Mouse (Mus musculus) Muller cell, postnatal 12 days (primary cell): ENCODE data around the gene Plxnd1.

Experiments used
- DNase-seq: peaks from one replicate; pipeline ENCODE4 v3.0.0-alpha.2; 2015; ENCODE audit errors: inconsistent ontology term

Plxnd1 gene

DNA sequence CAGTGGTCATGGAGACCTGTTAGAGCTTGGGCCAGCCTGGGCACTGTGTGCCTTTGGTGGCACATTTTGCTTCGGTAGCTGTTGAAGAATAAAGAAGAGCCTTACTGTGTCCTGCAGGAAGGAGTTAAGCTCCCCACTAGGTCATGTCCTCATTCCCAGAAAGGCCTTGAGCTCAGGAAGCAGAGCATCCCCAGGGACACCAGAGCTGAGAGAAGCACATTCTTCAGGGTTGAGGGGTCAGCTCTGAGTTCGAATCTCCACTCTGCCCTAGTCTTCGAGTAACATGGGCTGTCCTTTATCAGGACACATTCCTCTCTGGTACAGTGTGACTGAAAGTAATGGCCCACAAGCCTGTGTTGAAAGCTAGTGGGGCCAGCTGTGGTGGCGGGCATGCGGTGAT is 74.9 kb downstream of the Plxnd1 start:
- no peak for DNase-seq

DNA sequence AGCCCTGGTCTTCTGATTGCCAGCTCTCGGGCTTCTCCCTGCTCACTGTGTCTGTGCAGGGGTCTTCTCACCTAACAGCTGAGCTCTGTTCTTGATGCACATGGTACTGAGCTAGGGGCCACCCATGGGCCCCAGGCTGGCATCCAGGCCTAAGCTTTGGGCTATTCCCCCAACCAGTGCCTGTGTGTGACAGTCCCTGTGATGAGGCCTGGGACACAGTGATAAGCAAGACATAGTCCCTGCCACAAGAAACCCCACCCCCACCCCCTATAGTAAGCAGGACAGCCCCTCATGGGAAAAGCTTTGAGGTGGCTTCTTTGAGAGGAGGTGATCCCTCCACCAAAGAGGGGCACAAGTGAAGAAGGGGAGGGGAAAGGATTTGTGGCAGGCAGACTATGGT is 76.2 kb downstream of the Plxnd1 start:
- DNase-seq: no peak

DNA sequence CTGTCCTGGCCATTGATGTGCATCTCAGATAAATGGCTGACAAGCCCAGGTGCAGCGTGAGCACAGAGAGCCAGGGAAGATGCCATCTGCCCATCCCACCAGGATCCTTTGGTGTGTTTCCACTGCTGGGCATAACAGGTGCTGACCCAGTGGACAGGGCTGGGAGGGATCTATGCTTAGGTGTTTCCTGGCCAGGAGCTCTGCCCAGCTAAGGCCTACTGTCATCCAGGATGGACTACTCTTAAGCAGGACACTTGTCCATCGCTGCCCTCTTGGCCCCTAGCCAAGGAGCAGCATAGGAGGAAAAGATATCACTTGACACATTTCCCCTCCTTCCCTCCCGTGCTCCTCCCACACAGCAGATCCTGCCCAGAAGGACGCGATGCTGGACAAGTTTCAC is 78.2 kb downstream of the Plxnd1 start:
- DNase-seq: no peak

DNA sequence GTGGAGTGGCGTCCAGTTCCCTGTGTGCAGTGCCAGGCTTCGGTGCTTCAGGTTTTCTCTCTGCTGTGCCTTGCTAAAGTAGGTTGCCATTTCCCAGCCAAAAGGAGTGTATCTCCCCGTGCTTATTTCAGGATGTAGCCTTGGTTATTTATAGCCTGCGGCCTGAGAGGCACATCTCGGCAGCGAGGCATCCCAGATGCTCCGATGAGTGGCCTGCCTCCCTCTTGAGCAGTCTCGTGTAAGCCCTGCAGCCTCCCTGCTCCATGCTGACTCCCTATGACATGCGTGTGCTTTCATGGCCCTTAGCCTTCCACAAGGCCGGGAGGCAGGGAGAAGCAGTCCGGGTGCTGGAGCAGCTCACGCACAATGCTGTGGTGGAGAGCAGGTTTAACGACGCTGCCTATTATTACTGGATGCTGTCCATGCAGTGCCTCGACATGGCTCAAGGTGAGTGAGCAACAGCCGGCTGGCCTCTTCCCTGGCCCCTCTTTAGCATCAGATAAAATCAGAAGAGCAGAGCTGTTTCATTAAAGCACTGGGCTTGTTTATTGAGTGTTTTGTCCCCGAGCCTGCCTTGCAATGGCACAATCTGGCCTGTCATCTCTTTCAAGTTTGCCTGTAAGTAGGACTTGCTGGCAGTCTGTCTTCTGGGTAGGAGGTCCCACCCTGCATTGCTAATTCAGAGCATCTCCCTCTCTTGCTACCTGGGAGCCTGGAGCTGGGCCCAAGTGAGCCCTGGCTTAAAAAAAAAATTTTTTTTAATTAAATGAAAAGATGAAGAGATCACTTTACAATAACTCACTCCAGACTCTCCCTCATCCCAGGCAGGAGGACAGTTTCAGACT is 79.0 kb downstream of the Plxnd1 start:
- no peak for DNase-seq

DNA sequence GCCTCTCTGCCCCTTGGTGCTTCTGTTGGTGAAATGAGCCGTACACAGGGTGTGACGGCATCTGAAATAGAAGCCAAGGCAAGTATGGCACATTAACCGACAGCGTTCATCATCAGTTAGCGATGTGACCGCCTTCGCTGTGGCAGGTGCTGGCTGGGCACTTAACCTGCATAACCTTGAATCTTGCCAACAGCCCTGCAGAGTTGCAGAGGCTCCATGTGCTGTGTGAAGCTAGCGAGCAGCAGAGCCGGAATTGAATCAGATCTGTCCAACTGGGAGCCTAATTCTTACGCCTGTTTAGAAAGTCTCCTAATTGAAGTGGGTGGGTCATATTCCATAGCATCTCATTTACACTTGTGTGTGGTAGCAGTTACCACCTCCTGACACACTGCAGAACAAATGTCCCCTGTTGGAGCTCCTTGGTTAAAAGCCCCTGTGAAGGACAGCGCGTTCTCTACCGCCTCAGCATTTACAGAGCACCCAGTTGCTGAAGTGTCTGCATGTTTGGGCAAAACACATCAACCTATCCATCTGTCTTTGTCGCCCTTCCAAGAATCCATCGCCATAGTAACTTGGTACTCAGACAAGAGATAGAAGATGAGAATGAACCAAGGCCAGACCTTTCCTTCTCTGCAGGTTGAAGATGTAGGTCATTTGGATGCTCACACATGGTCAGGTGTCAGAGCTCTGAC is 80.1 kb downstream of the Plxnd1 start:
- peak; percentile 73 for DNase-seq

DNA sequence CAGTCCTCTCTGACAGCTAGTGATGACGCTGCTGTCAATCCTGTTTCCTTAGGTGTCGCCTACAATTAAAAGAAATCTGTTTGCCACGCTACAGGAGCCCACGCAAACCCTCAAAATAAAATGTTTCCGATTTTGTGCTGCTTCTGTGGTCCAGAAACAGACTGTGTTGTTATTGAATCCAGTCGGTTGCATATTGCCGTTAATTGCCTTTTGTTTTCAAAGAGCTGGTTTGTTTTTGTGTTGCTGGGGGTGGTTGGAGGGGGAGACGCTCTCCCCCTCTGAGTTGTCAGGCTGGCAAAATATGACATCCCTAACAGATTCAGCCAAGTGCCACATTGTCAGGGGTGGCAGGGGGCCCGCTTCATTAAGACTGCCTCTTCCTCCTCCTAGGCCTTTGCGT is 81.3 kb downstream of the Plxnd1 start:
- no peak for DNase-seq

DNA sequence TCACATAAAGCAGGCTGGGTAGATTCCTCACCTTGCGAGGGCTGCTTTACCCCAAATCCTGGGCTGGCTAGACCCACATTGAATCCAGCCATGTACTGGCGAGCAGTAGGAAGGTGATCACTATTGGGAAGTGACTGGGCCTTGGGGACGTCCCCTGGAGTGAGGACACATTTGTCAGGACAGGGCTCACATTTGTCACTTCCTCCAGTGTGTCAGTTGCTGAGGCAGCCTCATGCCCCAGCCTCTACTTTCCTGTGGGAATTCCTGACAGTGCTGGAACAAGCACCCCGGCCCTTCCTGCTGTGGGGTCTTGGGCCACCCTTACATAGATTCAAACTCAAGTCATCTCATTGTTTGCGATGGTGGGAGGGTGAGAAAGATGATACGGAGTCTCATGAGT is 83.0 kb downstream of the Plxnd1 start:
- DNase-seq: no peak

DNA sequence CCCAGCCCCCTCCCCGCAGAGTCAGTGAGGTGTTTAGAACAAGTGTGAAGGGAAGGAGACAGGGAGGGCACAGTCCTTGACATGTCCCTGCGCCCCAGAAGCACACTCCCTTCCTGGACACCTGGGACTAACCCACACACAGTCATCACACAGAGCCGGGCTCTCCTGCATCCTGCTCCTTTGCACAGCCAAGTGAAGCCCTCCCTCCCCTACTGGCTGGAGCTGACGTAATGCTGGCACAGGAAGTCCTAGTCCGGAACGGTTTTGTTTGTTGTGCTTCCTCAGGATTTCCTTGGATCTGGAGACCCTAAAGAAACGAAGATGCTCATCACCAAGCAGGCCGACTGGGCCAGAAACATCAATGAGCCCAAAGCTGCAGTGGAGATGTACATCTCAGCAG is 84.9 kb downstream of the Plxnd1 start:
- no peak for DNase-seq

DNA sequence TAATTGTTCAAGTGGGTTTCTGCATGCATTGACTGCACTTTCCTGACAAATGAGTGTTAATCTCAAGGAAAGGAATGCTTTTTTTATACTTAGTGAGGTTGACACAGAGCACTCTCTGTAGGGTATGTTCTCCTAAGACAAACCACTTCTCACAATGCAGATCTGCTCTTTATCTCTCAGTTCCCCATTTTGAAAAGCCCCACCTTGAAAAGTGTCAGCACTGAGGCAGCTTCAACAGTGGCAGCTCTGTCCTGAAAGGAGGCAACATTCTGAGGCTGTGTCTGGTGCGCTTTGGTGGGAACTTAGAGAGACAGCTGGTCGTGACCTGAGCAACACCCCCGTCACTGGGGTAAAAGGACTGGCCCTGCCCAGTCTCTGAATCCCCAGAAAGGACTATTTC is 85.8 kb downstream of the Plxnd1 start:
- no peak for DNase-seq

DNA sequence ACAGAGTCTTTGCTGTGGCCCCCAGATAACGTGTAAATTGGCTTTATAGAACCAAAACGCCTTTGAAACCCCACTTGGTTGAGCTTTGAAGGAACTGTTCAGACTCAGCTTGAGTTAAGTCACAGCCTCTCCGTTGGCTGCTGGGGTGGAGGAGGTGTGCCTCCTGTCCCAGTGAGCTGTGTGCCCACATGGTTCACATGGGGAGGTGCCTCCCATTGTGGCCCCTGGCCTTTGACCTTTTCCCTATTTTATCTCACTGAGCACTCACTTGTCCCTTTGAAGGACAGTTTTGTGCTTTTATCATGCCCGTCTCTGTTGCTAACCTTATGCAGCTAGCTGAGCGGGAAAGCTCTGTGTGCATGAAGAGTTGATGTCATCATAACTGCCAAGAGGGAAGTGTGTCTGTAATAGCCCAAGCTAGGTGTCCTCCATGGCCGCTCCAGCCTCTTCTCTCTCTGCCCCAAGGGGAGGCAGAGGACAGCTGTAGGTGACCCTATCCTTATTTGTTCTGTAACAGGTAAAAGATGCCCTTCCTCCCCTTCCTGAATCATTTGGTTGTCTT is 86.3 kb downstream of the Plxnd1 start:
- DNase-seq: no peak

DNA sequence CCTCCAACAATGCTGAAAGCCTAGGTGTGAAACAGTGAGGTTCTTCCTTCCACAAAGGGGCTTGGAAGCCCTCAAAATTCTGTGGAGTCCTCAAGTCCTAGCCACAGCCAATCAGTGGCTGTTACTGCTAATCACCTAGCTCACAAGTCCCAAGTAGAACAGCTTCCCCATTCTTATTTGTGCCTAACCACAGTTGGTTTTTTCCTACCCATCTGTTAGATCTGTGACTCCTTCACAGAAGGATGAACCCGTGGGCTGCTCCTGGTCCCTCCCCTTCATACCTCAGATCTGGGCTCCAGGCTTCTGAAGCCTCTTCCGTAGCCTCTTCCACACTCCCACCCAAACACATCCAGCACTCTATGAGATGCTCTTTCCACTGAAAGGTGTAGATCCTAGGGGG is 87.9 kb downstream of the Plxnd1 start:
- no peak for DNase-seq

DNA sequence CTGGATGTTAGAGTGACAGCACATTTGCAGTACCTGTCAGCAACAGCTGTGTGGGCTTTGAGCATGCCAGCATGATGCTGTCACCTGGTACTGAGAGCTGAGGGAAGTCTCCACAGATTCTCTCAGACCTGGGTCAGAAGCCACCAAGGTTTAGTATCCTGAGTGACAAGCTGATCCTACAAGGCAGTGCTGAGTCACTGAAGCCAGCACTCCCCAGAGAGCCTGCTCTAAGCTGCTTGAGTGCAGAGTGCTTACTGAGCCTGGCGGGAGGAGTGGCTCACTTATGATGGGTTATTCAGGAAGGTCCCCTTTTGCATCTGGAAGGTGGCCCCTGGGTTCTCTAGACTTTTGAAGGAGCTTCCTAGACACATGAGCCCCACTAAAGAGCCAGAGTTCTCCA is 88.3 kb downstream of the Plxnd1 start:
- no peak for DNase-seq

DNA sequence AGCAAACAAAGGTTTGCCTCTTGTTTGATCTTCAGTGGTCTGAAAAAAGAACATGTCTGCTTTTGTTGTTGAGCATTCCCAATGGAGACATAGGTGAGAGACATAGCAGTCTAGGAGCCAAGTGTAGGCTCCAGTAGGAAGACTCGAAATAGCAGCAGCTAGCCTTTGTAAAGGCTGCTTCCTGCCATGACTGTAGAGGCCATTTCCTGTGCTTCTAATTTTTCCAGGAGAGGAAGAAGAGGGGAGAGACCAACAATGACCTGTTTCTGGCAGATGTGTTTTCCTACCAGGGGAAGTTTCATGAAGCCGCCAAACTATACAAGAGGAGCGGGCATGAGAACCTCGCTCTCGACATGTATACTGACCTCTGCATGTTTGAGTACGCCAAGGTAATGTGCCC is 89.2 kb downstream of the Plxnd1 start:
- DNase-seq: no peak
